Mouse (Mus musculus) central nervous system, embryonic 14 days (tissue): ENCODE results near the gene Vmn2r15. TPM values are rescaled to one million over a fixed set of nuclear protein-coding genes. Genes with fewer than 3 reads are reported as not detected.

Experiments
- polyA plus RNA-seq: library from polyadenylated mRNA; depleted of rRNA; stranded (reverse); fragments of >200 nt; gene quantifications from 2 replicates; pipeline ENCODE4 v1.2.3, GENCODE M21; 2012; rRNA removed

Gene Vmn2r15
- not detected in 2 replicates for polyA plus RNA-seq

DNA sequence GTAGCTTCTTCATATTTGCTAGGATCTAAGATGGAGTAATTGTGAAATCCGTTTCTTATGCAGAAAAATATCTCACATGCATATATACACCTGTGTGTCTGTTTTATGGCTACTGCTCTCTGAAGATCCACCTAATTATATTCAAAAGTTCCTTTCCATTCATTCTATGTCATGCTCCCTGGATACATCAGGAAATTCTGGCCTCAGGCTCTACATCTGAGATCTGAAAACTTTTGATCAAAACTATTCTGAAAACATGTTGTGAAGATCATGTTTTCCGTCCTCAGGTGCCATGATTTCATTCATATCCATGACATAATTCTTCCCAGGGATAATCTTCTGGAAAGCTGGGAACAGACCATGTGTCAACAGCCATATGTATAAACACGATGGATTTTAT is at the start of gene Vmn2r15:
Vmn2r15 (minus strand) TSS at position 101 of the 400 bp plus-strand sequence.

DNA sequence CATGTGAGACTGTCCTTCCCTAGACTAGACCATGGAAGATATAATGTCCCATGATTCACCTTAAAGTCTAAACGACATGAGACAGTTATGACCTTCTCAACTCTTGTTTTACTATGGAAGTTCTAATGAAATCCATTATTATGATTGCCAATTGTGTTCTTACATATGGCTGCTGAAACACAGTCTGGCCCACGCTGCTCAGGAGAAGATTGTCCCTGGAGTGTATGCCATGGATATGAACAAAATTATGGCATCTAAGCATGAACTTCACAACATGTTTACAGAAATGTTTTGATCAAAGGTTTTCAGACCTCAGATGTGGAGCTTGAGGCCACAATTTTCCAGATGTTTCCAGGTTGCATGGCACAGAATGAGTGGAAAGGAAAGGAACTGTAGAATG is 32.4 kb upstream of the Vmn2r15 start, which contains the start of gene Vmn2r16:
Vmn2r16 (plus strand) TSS at position 301 of the 400 bp plus-strand sequence.

Other genes with a start within 250 kb of the Vmn2r15 start
- not detected in 2 replicates for gene Vmn2r11, start 238.1 kb downstream of the Vmn2r15 start, polyA plus RNA-seq
- not detected in 2 replicates for gene Vmn2r12, start 199.7 kb downstream of the Vmn2r15 start, polyA plus RNA-seq
- not detected in 2 replicates for gene Vmn2r13, start 105.4 kb downstream of the Vmn2r15 start, polyA plus RNA-seq
- not detected in 2 replicates for gene Vmn2r14, start 72.9 kb downstream of the Vmn2r15 start, polyA plus RNA-seq
- not detected in 2 replicates for gene Vmn2r16, start 32.5 kb upstream of the Vmn2r15 start, polyA plus RNA-seq
- not detected in 2 replicates for gene Vmn2r17, start 122.0 kb upstream of the Vmn2r15 start, polyA plus RNA-seq